Mouse (Mus musculus) kidney, embryonic 15.5 days (tissue): ENCODE data around the gene Foxj3. TPM values are rescaled to one million over a fixed set of nuclear protein-coding genes. Genes with fewer than 3 reads are reported as not detected.
A peak's percentile ranks its signal among the peaks of the same experiment; 100 is the strongest.

ENCODE experiments used
- ATAC-seq: fragments of 200-750 bp; cut with Nextera tagmentation; replicated peaks from 2 replicates; pipeline ENCODE4 v1.8.0; 2017; ENCODE audit warnings: moderate TSS enrichment; ENCODE audit not compliant: low FRiP score
- H3K27ac ChIP-seq: fragments of 300-500 bp; sonication (generic); 2 replicates; pipeline ENCODE4 v1.5.1; 2015; ENCODE audit warnings: mild to moderate bottlenecking, inconsistent platforms
- H3K27me3 ChIP-seq: fragments of 300-500 bp; sonication (generic); 2 replicates; pipeline ENCODE4 v1.6.1; 2015; ENCODE audit warnings: inconsistent platforms
- H3K36me3 ChIP-seq: fragments of 300-500 bp; sonication (generic); 2 replicates; pipeline ENCODE4 v1.6.1; 2015; ENCODE audit warnings: inconsistent platforms
- H3K4me1 ChIP-seq: fragments of 300-500 bp; sonication (generic); 2 replicates; pipeline ENCODE4 v1.6.1; 2015; ENCODE audit warnings: inconsistent platforms
- H3K4me2 ChIP-seq: fragments of 300-500 bp; sonication (generic); 2 replicates; pipeline ENCODE4 v1.6.1; 2015; ENCODE audit warnings: moderate library complexity, mild to moderate bottlenecking, inconsistent platforms
- H3K4me3 ChIP-seq: fragments of 300-500 bp; sonication (generic); replicated peaks from 2 replicates; pipeline ENCODE4 v1.5.1; 2015; ENCODE audit warnings: mild to moderate bottlenecking, inconsistent platforms
- H3K9ac ChIP-seq: fragments of 300-500 bp; sonication (generic); 2 replicates; pipeline ENCODE4 v1.6.1; 2015; ENCODE audit warnings: mild to moderate bottlenecking, inconsistent platforms
- H3K9me3 ChIP-seq: fragments of 300-500 bp; sonication (generic); replicated peaks from 2 replicates; pipeline ENCODE4 v1.6.1; 2016; ENCODE audit warnings: inconsistent platforms
- WGBS: fragments of 180-500 bp; shearing (Covaris S2); methylation state at CpG from one replicate; pipeline ENCODE4 v1.1.7; 2015; ENCODE audit warnings: mixed read lengths; 5-methylcytosine and 5-hydroxymethylcytosine counted together
- polyA plus RNA-seq: library from polyadenylated mRNA; unstranded; fragments of >200 nt; fragmentation: Nextera tagmentation; extraction: Ambion mirVana; gene quantifications from 2 replicates; pipeline ENCODE4 v1.2.1, GENCODE M21; 2015

Foxj3 gene
- polyA plus RNA-seq, 1 experiment from 2014 or later, result 24.2 TPM

GRCm38 (mm10) chr4:119668596-119668995 is 131.8 kb downstream of the Foxj3 start:
- ATAC-seq, result no peak
- WGBS, result 70% methylated on average over 4 of the region's 4 CpGs

GRCm38 (mm10) chr4:119669356-119670209 is 132.8 kb downstream of the Foxj3 start:
- Histone ChIP-seq H3K27me3 (no peaks in the 10 kb centered on the region; the same call in 1 of the 2 replicates), H3K27ac (no peak overlapping the region), H3K4me3 (no peak overlapping the region), H3K9ac (no peak overlapping the region), H3K9me3 (no peaks in the 10 kb centered on the region), H3K4me2 (no peak overlapping the region), H3K4me1 (peaks cover 18% of the 10 kb centered on the region), H3K36me3 (no peaks in the 10 kb centered on the region)
- peak; percentile 13; the same call in 1 of the 2 replicates for ATAC-seq
- 64% methylated on average over 10 of the region's 10 CpGs for WGBS

More at GRCm38 (mm10) chr4:119668596-119668995, 131.8 kb downstream of the Foxj3 start:
- H3K27me3 ChIP-seq, result no peaks in the 10 kb centered on the region; the same call in 1 of the 2 replicates
- no peaks in the 10 kb centered on the region for H3K9me3 ChIP-seq
- peaks cover 18% of the 10 kb centered on the region for H3K4me1 ChIP-seq
- no peak overlapping the region for H3K4me3 ChIP-seq
- no peaks in the 10 kb centered on the region for H3K36me3 ChIP-seq
- H3K27ac ChIP-seq, result no peak overlapping the region
- H3K9ac ChIP-seq, result no peak overlapping the region
- H3K4me2 ChIP-seq, result no peak overlapping the region

GRCm38 (mm10) chr4:119670210-119670555 is 133.4 kb downstream of the Foxj3 start:
- Histone ChIP-seq H3K27me3 (no peaks in the 10 kb centered on the region; the same call in 1 of the 2 replicates), H3K9ac (no peak overlapping the region), H3K4me3 (no peak overlapping the region), H3K36me3 (no peaks in the 10 kb centered on the region), H3K4me1 (peaks cover 15% of the 10 kb centered on the region), H3K27ac (no peak overlapping the region), H3K4me2 (no peak overlapping the region), H3K9me3 (no peaks in the 10 kb centered on the region)
- ATAC-seq, result no peak
- 56% methylated on average over 7 of the region's 7 CpGs for WGBS

- Histone ChIP-seq H3K9me3 (no peaks in the 10 kb centered on the region), H3K4me1 (peaks cover 15% of the 10 kb centered on the region), H3K4me3 (no peak overlapping the region), H3K9ac (no peak overlapping the region), H3K4me2 (no peak overlapping the region), H3K36me3 (no peaks in the 10 kb centered on the region), H3K27me3 (no peaks in the 10 kb centered on the region; the same call in 1 of the 2 replicates), H3K27ac (no peak overlapping the region)
- 88% methylated on average over 6 of the region's 6 CpGs for WGBS
- ATAC-seq, result no peak
Observed at GRCm38 (mm10) chr4:119670736-119671135, 133.9 kb downstream of the Foxj3 start.

GRCm38 (mm10) chr4:119671164-119671563 is 134.4 kb downstream of the Foxj3 start:
- ATAC-seq, result no peak
- H3K9ac ChIP-seq, result no peak overlapping the region
- H3K4me3 ChIP-seq, result no peak overlapping the region
- no peak overlapping the region for H3K27ac ChIP-seq
- no peaks in the 10 kb centered on the region for H3K36me3 ChIP-seq
- no peak overlapping the region for H3K4me2 ChIP-seq
- H3K4me1 ChIP-seq, result peaks cover 12% of the 10 kb centered on the region
- WGBS, result 85% methylated on average over 9 of the region's 9 CpGs
- H3K27me3 ChIP-seq, result no peaks in the 10 kb centered on the region; the same call in 1 of the 2 replicates
- no peaks in the 10 kb centered on the region for H3K9me3 ChIP-seq

GRCm38 (mm10) chr4:119672685-119673084 is 135.9 kb downstream of the Foxj3 start:
- no peaks in the 10 kb centered on the region for H3K36me3 ChIP-seq
- no peak overlapping the region for H3K9ac ChIP-seq
- no peak for ATAC-seq
- WGBS, result 44% methylated on average over 5 of the region's 5 CpGs
- peaks cover 13% of the 10 kb centered on the region for H3K4me1 ChIP-seq
- no peaks in the 10 kb centered on the region; the same call in 1 of the 2 replicates for H3K27me3 ChIP-seq
- no peak overlapping the region for H3K4me2 ChIP-seq
- H3K9me3 ChIP-seq, result no peaks in the 10 kb centered on the region
- no peak overlapping the region for H3K27ac ChIP-seq
- H3K4me3 ChIP-seq, result no peak overlapping the region

Other genes with a start within 250 kb of the Foxj3 start
- gene Ybx1, start 242.4 kb upstream of the Foxj3 start, polyA plus RNA-seq, result 680 and 703 TPM in 2 replicates
- 102 and 115 TPM in 2 replicates for gene Ppih, start 216.5 kb upstream of the Foxj3 start, polyA plus RNA-seq
- 6.6 and 6.8 TPM in 2 replicates for gene Ccdc30, start 121.5 kb upstream of the Foxj3 start, polyA plus RNA-seq
- 41.6 and 44.1 TPM in 2 replicates for gene Ppcs, start 114.6 kb upstream of the Foxj3 start, polyA plus RNA-seq
- 0.44 and 0.51 TPM in 2 replicates for gene Zmynd12, start 114.2 kb upstream of the Foxj3 start, polyA plus RNA-seq
- 1.9 and 2.4 TPM in 2 replicates for gene Rimkla, start 44.4 kb upstream of the Foxj3 start, polyA plus RNA-seq
- gene Frg2f1, start 2.5 kb downstream of the Foxj3 start, polyA plus RNA-seq, result 3.9 and 5.9 TPM in 2 replicates
- 5.0 and 8.9 TPM in 2 replicates for gene Guca2a, start 100.7 kb downstream of the Foxj3 start, polyA plus RNA-seq
- gene Guca2b, start 122.0 kb downstream of the Foxj3 start, polyA plus RNA-seq, result 2.8 and 3.1 TPM in 2 replicates
- 7.4 and 8.9 TPM in 2 replicates for gene Hivep3, start 196.8 kb downstream of the Foxj3 start, polyA plus RNA-seq